Mouse (Mus musculus) ES-CJ7 (cell line): Measurements from ENCODE around the gene Flnc.
"Not testable (repeated sequence)": the region's sequence is repeated elsewhere in the genome, so short reads cannot be mapped to it uniquely, and the experiment has no call there.

Experiments
- DNase-seq: peaks from one replicate; pipeline ENCODE4 v3.0.0; 2011; ENCODE audit warnings: low read depth, low spot score

Flnc gene

DNA sequence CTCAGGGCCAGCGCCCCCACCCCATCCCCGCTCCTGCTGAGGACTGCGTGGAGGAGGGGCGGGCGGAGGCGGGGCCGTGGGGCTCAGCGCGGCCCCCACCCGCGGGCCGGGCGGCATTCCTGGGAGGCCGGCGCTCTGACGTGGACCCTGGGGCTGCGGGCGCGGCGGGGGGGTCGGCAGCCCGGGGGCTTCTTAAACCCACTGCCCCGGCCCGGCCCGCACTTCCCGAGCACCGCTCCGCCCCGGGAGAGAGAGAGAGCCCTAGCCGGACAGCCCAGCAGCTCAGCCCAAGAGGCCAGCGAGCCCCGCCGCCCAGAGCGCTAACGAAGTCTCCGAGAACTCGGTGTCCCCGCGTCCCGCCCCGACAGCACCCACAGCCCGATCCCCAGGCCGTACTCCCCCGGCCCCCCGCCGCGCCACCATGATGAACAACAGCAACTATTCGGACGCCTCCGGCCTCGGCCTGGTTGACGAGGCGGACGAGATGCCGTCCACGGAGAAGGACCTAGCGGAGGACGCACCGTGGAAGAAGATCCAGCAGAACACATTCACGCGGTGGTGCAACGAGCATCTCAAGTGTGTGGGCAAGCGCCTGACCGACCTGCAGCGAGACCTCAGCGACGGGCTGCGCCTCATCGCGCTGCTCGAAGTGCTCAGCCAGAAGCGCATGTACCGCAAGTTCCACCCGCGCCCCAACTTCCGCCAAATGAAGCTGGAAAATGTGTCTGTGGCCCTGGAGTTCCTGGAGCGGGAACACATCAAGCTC is at the start of gene Flnc:
Gene Flnc (plus strand): TSS at position 219 of the 766 bp plus-strand sequence.
- peak; percentile 23 for DNase-seq

DNA sequence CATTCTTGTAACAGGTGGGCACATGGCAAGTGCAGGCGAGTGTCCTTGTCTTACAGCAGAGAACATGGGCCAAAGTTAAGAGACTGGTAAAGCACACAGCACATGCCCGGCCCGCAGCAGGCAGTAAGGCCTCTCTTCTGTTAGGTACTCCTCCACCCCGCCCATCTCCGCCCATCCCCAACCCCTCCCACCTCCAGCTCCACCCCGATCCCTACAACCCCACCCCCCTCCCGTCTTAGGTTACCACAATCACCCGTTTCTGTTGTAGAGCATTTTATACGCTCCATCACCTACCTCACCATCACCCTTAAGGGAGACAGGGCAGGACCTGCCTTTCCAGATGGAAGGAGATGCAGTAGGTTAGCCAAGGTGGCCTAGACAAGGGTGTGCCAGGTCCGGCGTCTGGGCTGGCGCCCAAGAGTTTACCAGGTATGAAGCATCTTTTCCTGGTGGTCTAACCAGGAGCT is 45.0 kb upstream of the Flnc start, which contains the start of gene Opn1sw:
Gene Opn1sw (minus strand): TSS at position 417 of the 467 bp plus-strand sequence.
- DNase-seq: peak; percentile 57

DNA sequence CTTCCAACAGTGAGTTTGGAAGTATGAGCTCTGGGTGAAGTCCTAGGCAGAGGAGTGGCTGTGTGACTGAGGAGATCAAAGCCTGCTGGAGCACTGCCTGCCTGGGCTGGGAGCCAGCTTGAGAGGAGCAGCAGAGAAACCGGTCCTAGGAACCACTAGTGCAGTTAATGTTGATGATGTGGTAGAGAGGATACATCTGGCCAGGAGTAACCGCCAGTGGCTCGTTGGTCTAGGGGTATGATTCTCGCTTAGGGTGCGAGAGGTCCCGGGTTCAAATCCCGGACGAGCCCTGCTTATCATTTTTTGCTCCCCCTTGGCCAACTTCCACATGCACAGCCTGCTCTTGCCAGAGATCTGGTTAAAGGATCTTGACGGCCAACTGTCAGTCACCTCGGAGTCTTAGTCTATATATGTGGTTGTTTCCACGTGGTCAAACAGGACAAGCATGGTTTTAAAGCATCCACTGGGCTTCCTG is 44.4 kb upstream of the Flnc start:
- DNase-seq: peak; percentile 60

DNA sequence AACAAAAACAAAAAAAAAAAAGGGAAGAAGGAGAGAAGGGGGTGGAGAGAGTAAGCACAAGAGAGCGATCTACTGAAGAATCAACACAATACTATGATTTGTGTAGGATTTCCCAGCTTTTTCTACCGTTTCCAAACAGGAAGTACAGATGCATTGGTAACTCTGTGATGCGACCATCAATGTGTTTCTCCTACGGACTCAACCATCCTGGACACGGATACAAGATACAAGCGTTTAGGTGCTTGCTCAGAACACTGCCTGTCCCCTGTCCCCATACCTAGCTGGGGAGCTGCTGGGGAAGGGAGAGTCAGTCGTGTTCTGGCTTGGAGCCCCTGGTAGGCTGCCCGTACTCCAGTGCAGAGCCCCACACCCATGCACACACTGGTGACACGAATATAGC is 43.6 kb upstream of the Flnc start:
- no peak for DNase-seq

DNA sequence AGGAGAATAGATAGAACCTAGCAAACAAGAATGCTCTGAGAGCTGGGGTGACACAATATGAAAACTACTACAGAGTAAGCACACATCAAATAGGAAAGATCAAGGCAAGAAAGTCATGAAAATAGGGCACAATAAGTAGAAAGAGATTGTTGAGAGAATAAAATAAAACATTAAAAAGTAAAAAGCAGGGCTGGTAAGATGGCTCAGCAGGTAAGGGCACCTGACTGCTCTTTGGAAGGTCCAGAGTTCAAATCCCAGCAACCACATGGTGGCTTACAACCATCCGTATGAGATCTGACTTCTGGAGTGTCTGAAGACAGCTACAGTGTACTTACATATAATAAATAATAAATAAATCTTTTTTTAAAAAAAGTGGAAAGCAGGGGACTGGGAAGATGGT is 42.6 kb upstream of the Flnc start:
- DNase-seq: not testable (repeated sequence)

DNA sequence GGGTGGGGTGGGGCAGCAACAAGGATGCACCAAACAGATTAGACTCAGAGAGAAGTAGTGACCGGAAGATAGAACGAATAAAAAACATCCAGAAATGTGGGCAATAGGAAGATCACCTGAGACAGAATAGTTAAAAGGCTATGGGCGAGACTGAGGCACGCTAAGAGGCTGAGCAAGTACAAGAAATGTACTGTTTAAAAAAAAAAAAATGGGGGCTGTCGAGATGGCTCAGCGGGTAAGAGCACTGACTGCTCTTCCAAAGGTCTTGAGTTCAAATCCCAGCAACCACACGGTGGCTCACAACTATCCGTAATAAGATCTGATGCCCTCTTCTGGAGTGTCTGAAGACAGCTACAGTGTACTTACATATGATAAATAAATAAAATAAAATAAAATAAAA is 41.8 kb upstream of the Flnc start:
- not testable (repeated sequence) for DNase-seq

DNA sequence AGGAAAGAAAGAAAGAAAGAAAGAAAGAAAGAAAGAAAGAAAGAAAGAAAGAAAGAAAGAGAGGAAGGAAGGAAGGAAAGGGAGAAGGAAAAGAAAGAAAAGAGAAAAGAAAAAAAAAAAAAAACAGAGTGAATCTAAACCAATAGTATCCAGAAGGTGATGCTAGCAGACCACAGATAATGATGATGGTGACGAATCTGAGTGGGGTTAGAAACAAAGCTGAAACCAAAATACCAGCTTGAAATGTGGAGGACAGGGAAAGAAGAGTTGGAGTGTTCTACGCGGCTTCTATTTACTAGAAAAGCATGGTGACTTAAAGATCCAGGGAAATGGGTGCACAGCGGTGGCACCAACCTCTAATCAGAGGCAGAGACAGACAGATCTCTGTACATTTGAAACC is 41.3 kb upstream of the Flnc start:
- DNase-seq: no peak

DNA sequence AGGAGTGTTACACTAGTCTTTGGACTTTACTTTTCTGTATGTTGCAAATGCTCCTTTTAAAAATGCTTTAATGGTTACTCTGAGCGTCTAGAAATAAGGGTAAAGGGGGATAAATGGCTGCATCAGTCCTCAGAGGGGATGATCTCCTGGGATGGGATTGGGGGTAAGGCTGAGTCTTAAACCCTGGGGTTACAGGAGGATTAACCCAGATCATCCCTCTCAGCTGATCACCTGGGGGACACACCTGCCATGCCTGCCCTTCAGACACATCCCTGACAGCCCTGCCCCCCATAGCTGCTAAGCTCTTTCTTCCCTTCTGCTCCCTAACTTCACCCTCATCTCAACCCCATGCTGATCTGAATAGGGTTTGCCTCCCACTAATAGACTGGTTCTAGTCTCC is 38.8 kb upstream of the Flnc start:
- no peak for DNase-seq

DNA sequence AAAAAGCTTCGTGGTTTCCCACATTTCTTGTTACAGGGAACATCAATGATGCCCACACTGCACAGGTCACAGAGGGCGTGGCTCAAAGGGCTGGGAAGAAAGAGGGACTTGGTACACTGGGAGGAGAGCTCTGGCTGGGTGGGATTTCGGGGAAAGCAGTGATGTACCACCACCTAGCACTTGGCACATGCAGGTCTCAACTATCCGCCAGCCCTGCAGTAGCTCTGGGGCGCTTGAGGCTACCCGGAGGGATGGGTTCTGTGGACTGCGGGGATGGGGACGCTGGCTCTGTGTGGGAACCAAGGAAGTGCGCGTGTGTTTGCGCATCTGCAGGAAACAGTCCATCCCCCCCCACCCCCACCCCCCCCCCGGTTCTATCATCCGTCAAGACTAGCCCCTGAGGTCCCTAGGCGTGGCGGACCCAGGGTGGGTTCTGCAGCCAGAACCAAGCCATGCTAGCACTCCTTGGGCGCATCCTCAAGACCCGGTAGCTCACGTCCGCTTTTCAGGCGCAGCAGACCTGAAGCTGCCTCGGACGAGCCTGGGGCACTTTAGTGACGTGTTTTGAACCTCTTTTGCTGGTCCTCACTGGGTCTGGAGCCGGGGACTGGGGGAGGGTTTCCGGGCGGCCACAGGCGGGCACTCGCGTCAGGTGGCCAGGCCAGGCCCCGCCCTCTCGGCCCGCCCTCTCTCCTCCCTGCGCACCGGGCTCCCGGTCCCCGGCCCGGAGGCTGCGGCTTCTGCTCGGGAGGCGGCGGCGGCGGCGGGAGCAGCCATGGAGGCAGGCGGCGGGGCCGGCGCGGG is 36.9 kb upstream of the Flnc start, which contains the start of gene Ccdc136:
Gene Ccdc136 (plus strand): TSS at position 400 of the 804 bp plus-strand sequence.
- DNase-seq: peak; percentile 60

DNA sequence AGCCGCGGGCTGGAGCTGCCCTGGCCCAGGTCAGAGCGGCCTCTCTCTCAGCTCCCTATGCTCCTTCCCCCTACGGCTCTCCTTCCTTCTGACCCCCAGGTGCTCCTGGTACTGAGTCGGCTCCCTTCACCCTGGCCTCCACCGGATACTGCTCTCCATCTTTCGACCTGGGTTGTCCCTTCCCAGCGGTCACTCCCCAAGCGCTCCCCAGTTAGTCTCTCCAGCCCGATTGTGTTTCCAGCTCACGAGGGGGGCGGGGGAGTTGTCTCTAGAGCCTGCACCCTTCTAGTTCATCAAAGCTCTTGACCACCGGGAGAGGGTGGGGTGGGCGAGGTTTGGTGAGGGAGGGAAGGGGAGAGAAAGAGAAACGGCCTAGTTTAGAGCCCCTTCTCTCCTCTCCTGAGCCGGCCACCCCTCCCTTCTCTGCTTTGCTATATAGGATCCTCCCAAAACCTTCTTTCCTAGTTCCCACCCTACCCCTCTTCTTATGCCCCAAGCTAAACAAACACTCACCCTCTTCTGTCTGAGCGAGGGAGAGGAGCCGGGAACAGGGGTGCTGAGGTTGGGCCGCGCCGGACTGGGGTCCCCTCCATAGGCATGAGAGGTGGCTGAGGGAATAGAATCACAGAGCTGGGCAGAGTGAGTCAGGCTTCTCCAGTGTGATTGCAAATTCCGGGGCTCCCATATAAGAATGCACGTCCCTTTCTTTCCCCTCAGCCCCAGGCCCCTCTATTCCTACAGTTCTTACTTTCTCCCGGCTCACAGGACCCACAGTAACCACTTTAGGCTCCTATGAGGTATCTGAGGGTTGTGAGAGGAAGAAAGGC is 36.1 kb upstream of the Flnc start:
- peak; percentile 20 for DNase-seq

DNA sequence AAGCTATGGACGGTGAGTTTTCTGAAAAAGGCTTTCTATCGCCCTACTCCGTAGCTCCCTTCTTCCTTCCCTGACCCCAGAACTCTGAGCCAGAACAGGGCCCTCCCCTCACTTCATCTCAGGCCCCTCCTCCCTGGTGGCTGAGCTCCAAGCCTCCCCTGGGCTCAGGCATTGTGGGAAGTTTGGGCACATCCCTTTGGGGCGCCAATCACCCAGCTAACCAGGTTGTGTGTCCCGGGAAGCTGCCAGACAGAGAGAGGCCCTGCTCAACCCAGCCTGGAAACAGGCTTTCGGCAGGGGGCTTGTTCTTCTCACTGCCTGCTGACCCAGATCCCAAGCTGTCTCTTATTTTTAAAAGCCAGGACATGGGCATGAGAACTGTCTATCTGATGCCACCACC is 35.5 kb upstream of the Flnc start:
- no peak for DNase-seq

DNA sequence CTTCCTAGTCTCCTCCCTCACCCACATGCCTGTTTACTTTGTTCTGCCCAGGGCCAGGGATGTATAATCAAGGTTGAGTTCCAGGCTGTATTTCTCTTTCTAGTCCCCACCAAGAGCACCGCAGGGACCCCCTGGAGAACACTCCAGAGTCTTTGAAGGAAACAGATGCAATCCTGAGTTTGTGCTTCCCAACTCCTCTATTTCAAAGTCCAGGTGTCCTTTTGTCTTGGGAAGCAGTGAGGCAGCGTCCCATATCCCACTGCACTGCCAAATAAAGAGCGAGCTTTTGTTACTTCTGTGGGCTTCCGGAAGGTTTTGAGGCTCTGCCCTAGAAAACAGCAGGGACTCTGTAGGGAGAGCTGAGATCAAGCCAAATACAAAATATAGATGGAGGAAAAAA is 33.2 kb upstream of the Flnc start:
- peak; percentile 52 for DNase-seq

DNA sequence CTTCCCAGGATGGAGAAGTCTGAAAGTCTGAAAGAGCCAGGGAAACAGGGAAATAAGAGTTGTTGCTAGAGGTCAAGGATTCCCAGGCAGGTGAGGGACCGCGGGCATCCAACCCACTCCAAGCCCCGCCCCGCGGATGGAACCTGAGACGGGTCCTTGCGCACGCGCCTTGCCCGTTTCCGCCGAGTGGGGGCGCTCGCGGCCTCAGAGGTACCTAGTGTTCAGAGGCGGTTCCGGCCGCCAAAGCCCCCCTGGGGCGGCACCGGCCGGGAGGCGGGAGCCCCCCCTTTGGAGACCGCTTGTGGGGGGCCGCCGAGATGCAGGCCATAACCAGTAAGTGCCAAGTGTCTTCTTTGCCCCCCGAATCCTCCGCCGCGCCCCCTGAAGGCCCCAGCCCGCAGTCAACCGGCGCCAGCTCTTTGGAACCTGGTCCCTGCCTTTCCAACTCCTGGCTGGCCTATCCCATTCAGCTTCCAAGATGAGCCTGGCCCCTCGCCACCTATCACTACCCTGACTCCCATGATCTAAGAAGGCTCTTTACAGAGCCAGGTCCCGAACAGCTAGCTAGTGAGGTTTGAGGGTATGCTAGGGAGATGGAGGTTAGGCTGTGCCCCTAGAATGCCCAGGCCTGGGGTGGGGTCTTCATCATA is 30.2 kb upstream of the Flnc start:
- peak; percentile 82 for DNase-seq

DNA sequence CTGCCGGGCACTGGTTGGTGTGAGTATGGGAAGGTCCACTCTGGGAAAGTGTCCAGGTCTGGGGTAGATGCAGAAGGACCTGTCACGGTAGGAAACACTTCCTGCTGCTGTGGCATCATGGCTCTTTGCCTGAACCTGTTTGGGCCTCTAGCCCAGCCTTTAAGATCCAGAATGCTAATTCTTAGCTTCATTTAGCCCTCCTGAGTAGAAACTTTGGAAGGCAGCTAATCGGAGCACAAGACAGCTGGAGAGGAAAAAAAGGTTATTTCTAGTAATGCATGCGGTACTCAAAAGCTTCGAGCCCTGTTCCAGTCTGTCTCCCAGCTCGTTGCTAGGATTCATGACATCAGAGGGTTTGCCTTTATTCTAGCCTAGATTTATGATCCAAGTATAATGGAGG is 26.6 kb upstream of the Flnc start:
- no peak for DNase-seq

DNA sequence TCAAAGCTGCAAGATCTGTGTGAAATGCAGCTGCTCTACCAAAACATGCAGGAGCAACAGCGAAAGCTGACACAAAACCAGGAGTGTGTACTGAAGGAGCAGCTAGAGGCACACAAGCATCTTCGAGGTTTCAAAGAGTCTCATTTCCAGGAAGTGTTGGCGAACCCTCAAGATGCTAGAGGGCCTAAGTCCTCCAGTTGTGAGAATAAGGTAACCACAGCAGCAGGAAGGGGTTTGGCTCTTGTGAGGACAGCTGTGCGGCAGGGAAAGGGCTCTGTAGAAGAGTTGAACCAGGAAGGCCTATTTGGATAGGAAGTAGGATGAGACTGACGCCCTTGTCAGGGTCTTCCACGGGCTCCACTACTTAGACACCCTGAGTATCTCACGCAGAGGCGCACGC is 17.6 kb upstream of the Flnc start:
- DNase-seq: no peak

DNA sequence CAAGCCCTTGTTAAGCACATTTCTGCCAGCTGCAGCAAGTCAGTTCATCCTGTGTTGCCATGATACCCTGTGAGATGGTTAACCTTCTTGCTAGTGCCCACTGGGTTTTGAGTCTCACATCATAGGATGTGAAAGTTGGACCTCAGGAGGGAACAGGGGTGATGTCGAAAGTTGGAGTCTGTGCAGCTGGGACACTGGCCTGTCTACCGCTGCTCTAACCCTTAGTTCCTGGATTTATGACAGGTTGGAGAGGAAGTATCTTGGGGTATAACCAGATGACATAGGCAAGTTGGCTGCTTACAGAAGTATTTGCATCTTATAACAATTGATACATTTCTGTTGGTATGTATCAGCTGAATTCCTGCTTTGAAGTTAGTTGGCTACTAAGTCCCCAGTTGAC is 12.5 kb upstream of the Flnc start:
- no peak for DNase-seq

DNA sequence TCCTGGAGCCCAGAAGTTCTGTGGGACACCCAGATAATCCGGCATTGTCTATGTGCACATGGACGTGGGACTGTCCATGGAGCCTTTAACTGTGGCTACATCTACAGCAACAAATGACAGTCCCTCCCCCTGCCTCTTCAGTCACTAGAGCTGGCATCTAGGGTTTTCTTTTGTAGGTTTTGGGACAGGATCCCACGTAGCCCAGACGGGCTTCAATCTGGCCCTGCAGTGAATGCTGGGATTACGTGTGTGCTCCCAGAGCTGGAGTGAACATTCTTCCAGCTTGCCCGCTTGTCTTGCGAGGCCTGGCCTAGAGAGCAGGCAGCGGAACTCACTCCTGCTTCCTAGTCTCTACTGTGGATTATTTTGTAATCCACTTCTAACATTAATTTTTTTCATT is 7.9 kb upstream of the Flnc start:
- no peak for DNase-seq

DNA sequence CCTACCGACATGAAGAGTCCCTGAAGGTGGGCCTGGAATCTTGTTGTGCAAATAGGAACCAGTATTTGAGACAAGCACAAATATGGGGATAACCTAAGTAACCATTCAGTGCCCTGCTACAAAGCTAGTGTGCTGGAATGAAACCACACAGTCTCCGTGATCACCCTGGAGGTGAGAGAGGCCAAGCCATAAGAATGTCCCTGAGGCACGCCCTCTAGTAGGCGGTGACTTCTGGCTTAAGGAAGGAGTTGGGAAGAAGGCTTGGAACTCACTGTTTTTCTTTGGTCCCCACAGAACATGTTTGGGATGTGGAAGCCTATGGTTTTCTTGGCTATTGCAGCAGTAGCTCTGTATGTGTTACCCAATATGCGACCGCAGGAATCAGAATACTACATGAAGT is 6.7 kb upstream of the Flnc start:
- DNase-seq: no peak

DNA sequence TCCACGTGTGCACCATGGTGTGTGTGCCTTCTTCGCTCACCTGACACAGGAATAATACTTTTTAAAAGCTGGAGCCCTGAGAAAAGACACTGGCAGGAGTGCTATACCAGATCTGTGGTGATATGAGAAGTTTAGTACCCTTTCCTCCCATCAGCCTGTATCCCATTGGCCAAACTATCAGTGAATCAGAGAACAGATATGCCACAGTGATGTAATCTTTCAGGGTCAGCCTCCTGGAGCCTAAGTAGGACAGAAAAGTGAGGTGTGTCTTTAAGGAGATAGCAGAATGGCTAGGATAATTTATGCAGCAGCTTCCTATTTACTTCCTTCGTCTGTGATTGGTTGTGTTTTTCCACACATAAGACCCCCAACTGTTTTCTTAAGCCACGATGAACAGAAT is 4.9 kb upstream of the Flnc start:
- no peak for DNase-seq

DNA sequence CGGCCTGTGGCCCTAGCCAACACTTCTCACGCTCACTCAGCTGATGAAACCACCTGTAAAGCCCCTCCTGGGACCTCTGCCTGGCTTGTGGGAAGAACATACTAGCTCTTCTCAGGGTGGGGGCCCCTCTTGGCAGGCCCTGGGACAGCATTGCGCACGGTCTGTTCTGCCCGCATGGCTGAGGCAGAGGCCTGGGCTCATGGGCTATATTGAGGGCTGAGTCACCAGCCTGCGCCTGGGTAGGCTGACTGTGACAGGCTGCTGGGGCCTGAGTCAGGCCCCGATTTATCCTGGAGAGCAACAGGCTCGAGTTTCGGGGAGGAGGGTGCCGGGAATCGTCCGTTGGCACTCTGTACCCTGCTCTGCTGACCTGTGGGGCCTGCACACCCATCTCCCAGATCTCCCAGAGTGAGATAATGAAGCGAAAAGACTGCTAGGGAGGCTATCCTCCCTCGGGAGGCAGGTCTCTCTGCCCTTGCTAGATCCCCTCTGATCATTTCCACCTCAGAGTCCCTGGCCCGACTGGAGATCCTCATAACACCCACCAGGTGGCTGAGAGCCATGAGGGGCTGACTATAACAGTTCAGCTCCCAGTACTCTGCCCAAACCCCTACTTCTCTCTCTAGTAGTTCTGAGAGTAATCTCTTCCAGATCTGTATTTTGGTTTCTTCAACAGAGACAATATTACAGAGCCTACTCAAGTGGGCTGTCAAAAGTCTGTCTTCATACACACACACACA is 2.2 kb upstream of the Flnc start:
- peak; percentile 27 for DNase-seq

DNA sequence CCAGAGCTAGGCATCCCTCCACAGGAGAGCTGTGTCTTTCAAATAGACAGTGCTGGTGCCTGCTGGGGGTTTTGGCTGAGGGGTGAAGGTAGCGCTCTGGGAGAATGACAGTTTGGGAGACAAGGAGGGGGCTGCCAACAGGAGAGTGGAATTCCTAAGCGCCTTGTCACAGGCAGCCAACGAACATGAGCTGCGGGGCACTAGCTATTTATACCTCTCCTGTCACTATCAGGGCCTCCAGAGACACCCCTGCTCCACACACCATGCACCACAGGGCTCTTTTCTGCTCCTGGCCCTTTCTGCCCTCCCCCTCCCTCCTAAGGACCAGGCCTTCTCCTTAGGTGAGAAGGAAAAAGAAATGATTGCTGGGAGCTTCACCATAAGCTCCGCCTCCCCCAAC is 1.6 kb upstream of the Flnc start:
- DNase-seq: no peak
